Mouse (Mus musculus) forebrain, embryonic 15.5 days (tissue): ENCODE results near the gene Bckdha. TPM values are rescaled to one million over a fixed set of nuclear protein-coding genes. Genes with fewer than 3 reads are reported as not detected.

Experiments
- ATAC-seq: fragments of 200-750 bp; cut with Nextera tagmentation; replicated peaks from 2 replicates; pipeline ENCODE4 v1.8.0; 2017; ENCODE audit warnings: mild to moderate bottlenecking, moderate TSS enrichment, moderate library complexity
- H3K27ac ChIP-seq: fragments of 300-500 bp; sonication (generic); replicated peaks from 2 replicates; pipeline ENCODE4 v1.5.1; 2015; ENCODE audit warnings: mild to moderate bottlenecking, inconsistent platforms
- H3K27me3 ChIP-seq: fragments of 300-500 bp; sonication (generic); 2 replicates; pipeline ENCODE4 v1.6.1; 2015; ENCODE audit warnings: inconsistent platforms
- H3K36me3 ChIP-seq: fragments of 300-500 bp; sonication (generic); 2 replicates; pipeline ENCODE4 v1.6.1; 2015; ENCODE audit warnings: mild to moderate bottlenecking, inconsistent platforms
- H3K4me1 ChIP-seq: fragments of 300-500 bp; sonication (generic); 2 replicates; pipeline ENCODE4 v1.6.1; 2015; ENCODE audit warnings: inconsistent platforms
- H3K4me2 ChIP-seq: fragments of 300-500 bp; sonication (generic); replicated peaks from 2 replicates; pipeline ENCODE4 v1.6.1; 2015; ENCODE audit warnings: mild to moderate bottlenecking, inconsistent platforms
- H3K4me3 ChIP-seq: fragments of 300-500 bp; sonication (generic); 2 replicates; pipeline ENCODE4 v1.5.1; 2015; ENCODE audit warnings: mild to moderate bottlenecking, inconsistent platforms
- H3K9ac ChIP-seq: fragments of 300-500 bp; sonication (generic); replicated peaks from 2 replicates; pipeline ENCODE4 v1.6.1; 2015; ENCODE audit warnings: mild to moderate bottlenecking, inconsistent platforms
- H3K9me3 ChIP-seq: fragments of 300-500 bp; sonication (generic); 2 replicates; pipeline ENCODE4 v1.6.1; 2016; ENCODE audit warnings: inconsistent platforms
- WGBS: fragments of 180-500 bp; shearing (Covaris S2); methylation state at CpG from one replicate; pipeline ENCODE4 v1.1.7; 2015; ENCODE audit warnings: mixed read lengths; 5-methylcytosine and 5-hydroxymethylcytosine counted together
- polyA plus RNA-seq: library from polyadenylated mRNA; unstranded; fragments of >200 nt; fragmentation: Nextera tagmentation; extraction: Ambion mirVana; gene quantifications from 2 replicates; pipeline ENCODE4 v1.2.1, GENCODE M21; 2015

The Bckdha gene
- polyA plus RNA-seq, 1 experiment from 2014 or later: 57.8 TPM

GRCm38 (mm10) chr7:25690051-25690450 lies 31.3 kb upstream of the Bckdha start:
- 46% methylated on average over 5 of the region's 5 CpGs for WGBS
- Histone ChIP-seq H3K4me3 (no peak overlapping the region), H3K27me3 (peaks cover 64% of the 10 kb centered on the region), H3K27ac (no peak overlapping the region), H3K36me3 (no peaks in the 10 kb centered on the region), H3K9me3 (no peaks in the 10 kb centered on the region), H3K4me1 (peaks cover 31% of the 10 kb centered on the region), H3K9ac (no peak overlapping the region), H3K4me2 (no peak overlapping the region)
- ATAC-seq: no peak

- no peaks in the 10 kb centered on the region for H3K36me3 ChIP-seq
- peaks cover 31% of the 10 kb centered on the region for H3K4me1 ChIP-seq
- H3K9me3 ChIP-seq: no peaks in the 10 kb centered on the region
- H3K9ac ChIP-seq: no peak overlapping the region
- no peak for ATAC-seq
- H3K4me3 ChIP-seq: peak overlapping the region; percentile 44
- WGBS: 15% methylated on average over 12 of the region's 12 CpGs
- peak overlapping the region; percentile 60 for H3K4me2 ChIP-seq
- no peak overlapping the region for H3K27ac ChIP-seq
- peaks cover 64% of the 10 kb centered on the region for H3K27me3 ChIP-seq
Observed at GRCm38 (mm10) chr7:25689603-25690021, 30.8 kb upstream of the Bckdha start.

GRCm38 (mm10) chr7:25688810-25689586 lies 30.2 kb upstream of the Bckdha start:
- 1% methylated on average over 51 of the region's 52 CpGs for WGBS
- H3K4me2 ChIP-seq: peak overlapping the region; percentile 60
- ATAC-seq: 0 out of 2 replicates have a peak, but pooled peaks have one; percentile 24

GRCm38 (mm10) chr7:25687811-25688401 lies 29.1 kb upstream of the Bckdha start:
- Histone ChIP-seq H3K9ac (peak overlapping the region; percentile 22; the same call in 1 of the 2 replicates), H3K4me1 (peaks cover 31% of the 10 kb centered on the region), H3K4me2 (peak overlapping the region; percentile 60), H3K27me3 (peaks cover 64% of the 10 kb centered on the region), H3K36me3 (no peaks in the 10 kb centered on the region), H3K4me3 (peak overlapping the region; percentile 44), H3K27ac (no peak overlapping the region), H3K9me3 (no peaks in the 10 kb centered on the region)
- ATAC-seq: 0 out of 2 replicates have a peak, but pooled peaks have one; percentile 6
- under 1% methylated on average over 47 of the region's 47 CpGs for WGBS

More at GRCm38 (mm10) chr7:25688810-25689586, 30.2 kb upstream of the Bckdha start:
- Histone ChIP-seq H3K36me3 (no peaks in the 10 kb centered on the region), H3K4me1 (peaks cover 31% of the 10 kb centered on the region), H3K4me3 (peak overlapping the region; percentile 44), H3K27ac (no peak overlapping the region), H3K27me3 (peaks cover 64% of the 10 kb centered on the region), H3K9ac (0 out of 2 replicates have a peak overlapping the region, but pooled peaks have one; percentile 20), H3K9me3 (no peaks in the 10 kb centered on the region)

- ATAC-seq: peak; percentile 29; the same call in 1 of the 2 replicates
Observed at GRCm38 (mm10) chr7:25686680-25687531, 28.1 kb upstream of the Bckdha start, which contains the start of gene Tgfb1. Gene Tgfb1 (plus strand): TSS chr7:25687002.

GRCm38 (mm10) chr7:25685926-25686470 lies 27.2 kb upstream of the Bckdha start:
- H3K9me3 ChIP-seq: no peaks in the 10 kb centered on the region
- 74% methylated on average over 21 of the region's 21 CpGs for WGBS
- no peak overlapping the region for H3K27ac ChIP-seq
- H3K4me2 ChIP-seq: no peak overlapping the region
- H3K4me1 ChIP-seq: peaks cover 39% of the 10 kb centered on the region
- H3K4me3 ChIP-seq: no peak overlapping the region
- no peaks in the 10 kb centered on the region for H3K36me3 ChIP-seq
- H3K9ac ChIP-seq: no peak overlapping the region
- H3K27me3 ChIP-seq: peaks cover 53% of the 10 kb centered on the region
- ATAC-seq: no peak

More at GRCm38 (mm10) chr7:25686680-25687531, 28.1 kb upstream of the Bckdha start, which contains the start of gene Tgfb1:
- 1% methylated on average over 54 of the region's 69 CpGs for WGBS
- H3K36me3 ChIP-seq: no peaks in the 10 kb centered on the region
- H3K9ac ChIP-seq: peak within 1 kb of the TSS; percentile 34
- peaks cover 31% of the 10 kb centered on the region for H3K4me1 ChIP-seq
- peak within 1 kb of the TSS; percentile 60 for H3K4me2 ChIP-seq
- peak within 1 kb of the TSS; percentile 44 for H3K4me3 ChIP-seq
- peaks cover 59% of the 10 kb centered on the region for H3K27me3 ChIP-seq
- H3K27ac ChIP-seq: no peak within 1 kb of the TSS
- H3K9me3 ChIP-seq: no peaks in the 10 kb centered on the region

GRCm38 (mm10) chr7:25684659-25685058 lies 25.9 kb upstream of the Bckdha start:
- Histone ChIP-seq H3K9me3 (no peaks in the 10 kb centered on the region), H3K36me3 (no peaks in the 10 kb centered on the region), H3K9ac (no peak overlapping the region), H3K4me1 (peaks cover 47% of the 10 kb centered on the region), H3K27ac (no peak overlapping the region), H3K27me3 (peaks cover 42% of the 10 kb centered on the region), H3K4me2 (no peak overlapping the region), H3K4me3 (no peak overlapping the region)
- 88% methylated on average over 6 of the region's 6 CpGs for WGBS
- ATAC-seq: no peak

- peaks cover 32% of the 10 kb centered on the region for H3K27me3 ChIP-seq
- no peaks in the 10 kb centered on the region for H3K36me3 ChIP-seq
- H3K4me3 ChIP-seq: no peak overlapping the region
- H3K4me2 ChIP-seq: no peak overlapping the region
- H3K27ac ChIP-seq: no peak overlapping the region
- ATAC-seq: no peak
- H3K9ac ChIP-seq: no peak overlapping the region
- peaks cover 38% of the 10 kb centered on the region for H3K4me1 ChIP-seq
- 78% methylated on average over 7 of the region's 7 CpGs for WGBS
- no peaks in the 10 kb centered on the region for H3K9me3 ChIP-seq
Observed at GRCm38 (mm10) chr7:25683474-25684180, 24.8 kb upstream of the Bckdha start.

- Histone ChIP-seq H3K4me2 (peak overlapping the region; percentile 64), H3K9ac (peak overlapping the region; percentile 60; the same call in 1 of the 2 replicates), H3K27ac (peak overlapping the region; percentile 97), H3K9me3 (no peaks in the 10 kb centered on the region), H3K27me3 (peaks cover 11% of the 10 kb centered on the region), H3K4me3 (peak overlapping the region; percentile 69), H3K36me3 (no peaks in the 10 kb centered on the region), H3K4me1 (peaks cover 23% of the 10 kb centered on the region)
- peak; percentile 4; the same call in 1 of the 2 replicates for ATAC-seq
- WGBS: 61% methylated on average over 15 of the region's 15 CpGs
Observed at GRCm38 (mm10) chr7:25681341-25682231, 22.8 kb upstream of the Bckdha start.

GRCm38 (mm10) chr7:25680514-25681258 lies 21.9 kb upstream of the Bckdha start, which contains the start of gene B9d2:
Gene B9d2 (plus strand): TSS chr7:25680780.
- peaks cover 2% of the 10 kb centered on the region for H3K27me3 ChIP-seq
- H3K4me3 ChIP-seq: peak within 1 kb of the TSS; percentile 69
- peak; percentile 92 for ATAC-seq
- H3K4me1 ChIP-seq: peaks cover 30% of the 10 kb centered on the region
- no peaks in the 10 kb centered on the region for H3K36me3 ChIP-seq
- H3K27ac ChIP-seq: peak within 1 kb of the TSS; percentile 97
- under 1% methylated on average over 46 of the region's 46 CpGs for WGBS
- peak within 1 kb of the TSS; percentile 60 for H3K9ac ChIP-seq
- no peaks in the 10 kb centered on the region for H3K9me3 ChIP-seq
- peak within 1 kb of the TSS; percentile 64 for H3K4me2 ChIP-seq
